Mouse (Mus musculus): ENCODE measurements around the gene D1Ertd622e.

DNA sequence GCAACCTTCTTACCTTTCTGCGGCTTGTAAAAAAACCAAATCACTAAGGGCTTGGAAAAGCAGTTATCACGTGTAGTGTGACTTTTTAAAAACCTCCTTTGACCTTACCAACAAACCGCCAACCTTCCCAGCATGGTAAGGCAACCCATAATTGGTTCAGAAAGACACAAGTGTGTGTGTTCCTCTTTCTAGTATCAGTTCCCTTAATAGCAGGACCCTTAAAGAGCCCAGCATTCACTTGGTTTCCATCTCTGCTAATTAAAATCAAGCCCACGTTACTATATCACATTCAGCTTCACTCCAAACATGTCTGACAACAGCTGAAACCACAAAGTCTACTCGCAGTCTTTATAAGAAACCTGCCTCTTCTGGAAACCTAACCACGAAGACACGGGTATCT, 2.5 kb downstream of the D1Ertd622e start:
- TF ChIP-seq CTCF (IDR thresholded peaks at IDR 0.05; ENCODE audit: insufficient read depth, low read length) (no peak), POLR2A (IDR thresholded peaks at IDR 0.05; ENCODE audit: borderline replicate concordance, extremely low read depth, low read depth, low read length) (no peak)

All from lung, adult 2 months (tissue).